Mouse (Mus musculus) limb, embryonic 14.5 days (tissue): ENCODE measurements around the gene Plekhh2. TPM values are rescaled to one million over a fixed set of nuclear protein-coding genes. Genes with fewer than 3 reads are reported as not detected.
A peak's percentile ranks its signal among the peaks of the same experiment; 100 is the strongest.

Source experiments
- ATAC-seq: fragments of 200-750 bp; cut with Nextera tagmentation; 2 replicates; pipeline ENCODE4 v1.8.0; 2017; ENCODE audit warnings: low read depth, moderate number of reproducible peaks, moderate TSS enrichment; ENCODE audit not compliant: low FRiP score
- DNase-seq: peaks from one replicate; pipeline ENCODE4 v3.0.0-alpha.2; 2015; ENCODE audit warnings: low spot score
- H3K27ac ChIP-seq: fragments of 300-500 bp; sonication (generic); replicated peaks from 2 replicates; pipeline ENCODE4 v1.5.1; 2014; ENCODE audit warnings: low read depth, mild to moderate bottlenecking, low read length, moderate library complexity, mixed read lengths
- H3K27me3 ChIP-seq: fragments of 300-500 bp; sonication (generic); 2 replicates; pipeline ENCODE4 v1.6.1; 2014; ENCODE audit warnings: low read length, mixed read lengths; ENCODE audit not compliant: control insufficient read depth, insufficient read depth
- H3K36me3 ChIP-seq: fragments of 300-500 bp; sonication (generic); 2 replicates; pipeline ENCODE4 v1.6.1; 2014; ENCODE audit warnings: mild to moderate bottlenecking, low read length, moderate library complexity, mixed read lengths; ENCODE audit not compliant: control insufficient read depth, insufficient read depth
- H3K4me1 ChIP-seq: fragments of 300-500 bp; sonication (generic); 2 replicates; pipeline ENCODE4 v1.6.1; 2014; ENCODE audit warnings: antibody characterized with exemption, low read length, mixed read lengths; ENCODE audit not compliant: control insufficient read depth, insufficient read depth
- H3K4me2 ChIP-seq: fragments of 300-500 bp; sonication (generic); replicated peaks from 2 replicates; pipeline ENCODE4 v1.6.1; 2014; ENCODE audit warnings: low read depth, mild to moderate bottlenecking, low read length, moderate library complexity; ENCODE audit not compliant: severe bottlenecking
- H3K4me3 ChIP-seq: fragments of 300-500 bp; sonication (generic); replicated peaks from 2 replicates; pipeline ENCODE4 v1.5.1; 2014; ENCODE audit warnings: low read length
- H3K9ac ChIP-seq: fragments of 300-500 bp; sonication (generic); 2 replicates; pipeline ENCODE4 v1.6.1; 2014; ENCODE audit warnings: mild to moderate bottlenecking, low read depth, low read length, moderate library complexity; ENCODE audit not compliant: severe bottlenecking
- H3K9me3 ChIP-seq: fragments of 300-500 bp; sonication (generic); 2 replicates; pipeline ENCODE4 v1.6.1; 2016; ENCODE audit warnings: low read length; ENCODE audit not compliant: control insufficient read depth
- POLR2A ChIP-seq: fragments of 200-500 bp; IDR thresholded peaks from 2 replicates; pipeline ENCODE4 v1.8.0; 2012; ENCODE audit warnings: inconsistent platforms, mild to moderate bottlenecking, moderate library complexity, borderline replicate concordance; ENCODE audit not compliant: insufficient read depth, insufficient read length; ENCODE audit errors: extremely low read depth
- WGBS: fragments of 180-500 bp; shearing (Covaris S2); extraction: QIAGEN DNeasy Blood & Tissue Kit; methylation state at CpG from one replicate; pipeline ENCODE4 v1.1.7; 2014; 5-methylcytosine and 5-hydroxymethylcytosine counted together
- polyA plus RNA-seq, 2 experiments: library from polyadenylated mRNA; depleted of rRNA in 1 of 2; stranded (reverse) in 1 of 2; unstranded in 1 of 2; fragments of >200 nt; fragmentation: Nextera tagmentation in 1 of 2; extraction: Ambion mirVana in 1 of 2; gene quantifications; 2 replicates each; pipeline versions ENCODE4 v1.2.1 to v1.2.3; 2012 to 2014

Gene Plekhh2
- polyA plus RNA-seq, 2 experiments, result 12.8 to 24.5 TPM

DNA sequence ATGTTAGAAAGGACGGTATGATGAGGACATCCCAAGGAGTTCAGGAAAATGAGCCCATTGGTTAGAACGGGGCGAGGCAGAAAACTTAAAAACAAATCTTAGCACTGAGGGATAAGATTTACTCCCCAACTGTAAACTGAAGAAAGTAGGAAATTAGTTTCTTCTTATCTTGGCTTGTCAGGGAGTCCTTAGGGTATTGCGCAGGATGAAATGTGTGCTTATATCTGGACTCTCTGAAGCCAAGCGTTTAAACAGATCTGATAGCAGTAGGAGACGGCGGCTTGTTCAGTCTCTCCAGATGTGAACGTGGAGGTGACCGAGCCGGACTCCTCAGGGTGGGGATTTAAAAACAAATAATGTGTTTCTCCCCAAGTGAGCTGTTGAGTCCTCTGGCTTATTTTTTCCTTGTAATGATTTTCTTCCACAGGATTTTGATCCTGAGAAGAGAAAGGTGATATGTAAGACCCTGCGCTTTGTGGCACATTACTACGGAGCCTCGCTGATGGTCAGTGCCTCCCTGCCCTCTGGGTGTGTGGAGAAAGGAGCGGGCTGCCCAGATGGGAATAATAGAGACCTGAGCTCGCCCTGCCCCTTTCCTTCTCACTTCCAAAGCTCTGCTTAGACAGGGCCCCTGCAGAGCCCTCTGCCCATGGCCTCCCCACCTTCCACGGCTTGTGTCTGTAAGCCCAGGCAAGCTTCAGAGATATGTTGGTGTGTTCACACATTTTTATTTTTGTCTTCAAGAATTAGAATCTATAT lies 132.8 kb downstream of the Plekhh2 start:
- ATAC-seq (peak; percentile 39; the same call in 1 of the 2 replicates), DNase-seq (no peak)
- Histone ChIP-seq H3K27me3 (no peaks in the 10 kb centered on the region), H3K4me1 (peaks cover 14% of the 10 kb centered on the region; the same call in 1 of the 2 replicates), H3K27ac (no peak overlapping the region; the same call in 1 of the 2 replicates), H3K36me3 (peaks cover 7% of the 10 kb centered on the region; the same call in 1 of the 2 replicates), H3K9me3 (no peaks in the 10 kb centered on the region), H3K9ac (no peak overlapping the region), H3K4me2 (no peak overlapping the region), H3K4me3 (no peak overlapping the region)
- no peak for TF ChIP-seq POLR2A
- WGBS, result 44% methylated on average over 16 of the region's 16 CpGs

DNA sequence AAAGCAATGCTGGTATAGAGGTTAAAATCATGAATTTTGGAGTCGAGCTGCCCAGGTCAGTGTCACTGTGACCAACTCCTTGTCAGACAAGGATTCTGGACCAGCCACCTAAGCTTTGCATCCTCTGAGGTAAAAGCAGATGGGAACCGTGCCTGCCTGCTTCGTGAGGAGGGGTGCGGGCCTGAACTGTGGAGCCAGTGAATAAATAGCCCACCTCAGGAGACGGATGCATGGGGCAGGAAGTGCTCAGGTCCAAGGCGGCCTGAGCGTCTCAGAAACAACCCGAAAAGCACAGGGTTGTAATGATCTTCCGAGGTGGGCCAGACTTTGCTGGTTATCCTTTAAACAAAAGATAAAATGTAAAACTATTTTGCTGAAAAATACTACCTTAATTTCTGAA lies 133.4 kb downstream of the Plekhh2 start:
- peaks cover 14% of the 10 kb centered on the region; the same call in 1 of the 2 replicates for H3K4me1 ChIP-seq
- WGBS, result 28% methylated on average over 9 of the region's 9 CpGs
- H3K4me2 ChIP-seq, result no peak overlapping the region
- ATAC-seq (no peak), DNase-seq (no peak)
- H3K4me3 ChIP-seq, result no peak overlapping the region
- H3K9me3 ChIP-seq, result no peaks in the 10 kb centered on the region
- H3K27ac ChIP-seq, result no peak overlapping the region
- H3K36me3 ChIP-seq, result peaks cover 9% of the 10 kb centered on the region
- H3K27me3 ChIP-seq, result no peaks in the 10 kb centered on the region
- TF ChIP-seq POLR2A, result no peak
- H3K9ac ChIP-seq, result no peak overlapping the region

DNA sequence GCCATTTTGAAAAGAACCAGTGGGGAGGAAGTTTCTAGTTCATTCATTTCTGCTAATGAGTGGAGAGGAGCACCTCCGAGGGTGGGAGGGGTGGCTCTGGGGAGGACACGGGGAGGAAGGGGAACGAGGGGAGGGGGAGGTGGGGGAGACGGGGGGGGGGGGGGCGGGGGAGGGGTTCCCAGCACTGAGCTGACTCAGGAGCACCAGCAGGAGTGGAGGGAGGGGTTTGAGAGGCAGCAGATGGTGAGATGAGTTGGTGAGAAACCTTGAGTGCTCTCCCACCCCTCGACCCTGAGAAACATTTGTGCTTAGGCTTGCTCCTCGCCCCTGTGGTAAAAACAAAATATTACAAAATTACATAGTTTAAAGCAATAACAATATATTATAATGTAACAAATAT lies 134.2 kb downstream of the Plekhh2 start:
- Histone ChIP-seq H3K4me2 (no peak overlapping the region), H3K36me3 (peaks cover 11% of the 10 kb centered on the region)
- TF ChIP-seq POLR2A, result no peak

DNA sequence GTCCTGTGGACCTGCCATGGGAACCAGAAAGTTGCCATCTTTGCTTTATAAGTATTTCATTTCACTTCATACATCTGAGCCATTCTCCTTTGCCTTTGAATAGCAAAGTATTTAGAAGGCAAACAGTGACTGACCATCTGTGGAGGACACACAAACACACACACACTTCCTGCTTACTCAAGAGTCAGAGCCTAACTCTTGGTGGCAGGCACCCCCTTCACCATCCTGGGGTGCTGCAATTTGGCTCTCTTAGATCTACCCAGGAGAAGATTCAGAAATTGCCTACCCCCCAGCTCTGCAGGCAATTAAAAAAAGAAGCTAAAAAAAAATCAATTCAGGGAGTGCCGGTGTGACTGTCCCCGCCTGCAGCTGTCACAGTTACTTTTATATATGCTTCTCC lies 134.8 kb downstream of the Plekhh2 start:
- Histone ChIP-seq H3K27ac (no peak overlapping the region), H3K9ac (no peak overlapping the region), H3K4me3 (no peak overlapping the region), H3K27me3 (no peaks in the 10 kb centered on the region), H3K4me2 (no peak overlapping the region), H3K9me3 (no peaks in the 10 kb centered on the region), H3K4me1 (peaks cover 14% of the 10 kb centered on the region; the same call in 1 of the 2 replicates), H3K36me3 (peaks cover 9% of the 10 kb centered on the region)
- TF ChIP-seq POLR2A, result no peak
- WGBS, result 63% methylated on average over 2 of the region's 2 CpGs
- DNase-seq (no peak), ATAC-seq (no peak)

More for the DNA sequence above, 134.2 kb downstream of the Plekhh2 start:
- H3K9ac ChIP-seq, result no peak overlapping the region
- WGBS, result 27% methylated on average over 3 of the region's 7 CpGs
- ATAC-seq, result no peak
- H3K27me3 ChIP-seq, result no peaks in the 10 kb centered on the region
- DNase-seq, result no peak
- H3K4me1 ChIP-seq, result peaks cover 14% of the 10 kb centered on the region; the same call in 1 of the 2 replicates
- no peak overlapping the region for H3K4me3 ChIP-seq
- no peaks in the 10 kb centered on the region for H3K9me3 ChIP-seq
- no peak overlapping the region for H3K27ac ChIP-seq

DNA sequence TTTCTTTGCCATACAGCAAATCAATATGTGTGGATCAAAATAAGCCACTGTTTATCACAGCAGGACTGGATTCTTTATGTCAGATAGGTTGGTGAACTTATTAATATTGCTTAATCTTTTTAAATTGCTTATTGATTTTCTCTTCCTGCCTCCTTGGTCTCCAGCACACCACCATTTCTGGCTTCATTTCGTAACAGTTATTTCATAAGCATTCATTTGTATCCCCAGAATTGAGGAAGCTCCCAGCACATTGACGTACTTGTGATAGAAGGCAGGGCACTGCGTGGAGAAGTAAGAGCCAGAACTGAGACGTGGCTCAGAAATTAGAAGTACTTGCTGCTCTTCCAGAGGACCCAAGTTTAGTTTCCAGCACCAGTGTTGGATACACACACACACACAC lies 135.9 kb downstream of the Plekhh2 start:
- Histone ChIP-seq H3K4me1 (peaks cover 14% of the 10 kb centered on the region; the same call in 1 of the 2 replicates), H3K27ac (no peak overlapping the region), H3K9me3 (no peaks in the 10 kb centered on the region), H3K4me2 (no peak overlapping the region), H3K9ac (no peak overlapping the region), H3K36me3 (peaks cover 6% of the 10 kb centered on the region), H3K27me3 (no peaks in the 10 kb centered on the region), H3K4me3 (no peak overlapping the region)
- no peak for ATAC-seq
- no peak for DNase-seq
- TF ChIP-seq POLR2A, result no peak
- 88% methylated on average over 4 of the region's 4 CpGs for WGBS
